Mouse (Mus musculus) cortical plate, adult 2 months (tissue): Measurements from ENCODE around the gene Insl6. TPM values are rescaled to one million over a fixed set of nuclear protein-coding genes. Genes with fewer than 3 reads are reported as not detected.
A peak's percentile ranks its signal among the peaks of the same experiment; 100 is the strongest.

Source experiments
- H3K27ac ChIP-seq: fragments of 200-500 bp; 2 replicates; pipeline ENCODE4 v1.5.1; 2012; ENCODE audit warnings: low read length, control low read depth, inconsistent platforms; ENCODE audit not compliant: insufficient read depth
- H3K4me1 ChIP-seq: fragments of 200-500 bp; 2 replicates; pipeline ENCODE4 v1.6.1; 2011; ENCODE audit warnings: low read length; ENCODE audit not compliant: control insufficient read depth, insufficient read depth
- H3K4me3 ChIP-seq: fragments of 200-500 bp; 2 replicates; pipeline ENCODE4 v1.5.1; 2011; ENCODE audit warnings: mild to moderate bottlenecking, low read length, control low read depth; ENCODE audit not compliant: insufficient read depth
- CTCF ChIP-seq: fragments of 200-500 bp; IDR thresholded peaks from 2 replicates; pipeline ENCODE4 v1.5.1; 2011; ENCODE audit warnings: mild to moderate bottlenecking, control low read depth, low read length; ENCODE audit not compliant: insufficient read depth; ENCODE audit errors: extremely low read depth
- POLR2A ChIP-seq: fragments of 200-500 bp; IDR thresholded peaks from 2 replicates; pipeline ENCODE4 v1.6.1; 2011; ENCODE audit warnings: mild to moderate bottlenecking, low read length, control low read depth; ENCODE audit not compliant: insufficient read depth; ENCODE audit errors: extremely low read depth
- polyA plus RNA-seq: library from polyadenylated mRNA; depleted of rRNA; stranded (reverse); fragments of >200 nt; gene quantifications from 2 replicates; pipeline ENCODE4 v1.2.3, GENCODE M21; 2012; rRNA removed

Gene Insl6
- polyA plus RNA-seq, result 0.53 and 0.54 TPM in 2 replicates

DNA sequence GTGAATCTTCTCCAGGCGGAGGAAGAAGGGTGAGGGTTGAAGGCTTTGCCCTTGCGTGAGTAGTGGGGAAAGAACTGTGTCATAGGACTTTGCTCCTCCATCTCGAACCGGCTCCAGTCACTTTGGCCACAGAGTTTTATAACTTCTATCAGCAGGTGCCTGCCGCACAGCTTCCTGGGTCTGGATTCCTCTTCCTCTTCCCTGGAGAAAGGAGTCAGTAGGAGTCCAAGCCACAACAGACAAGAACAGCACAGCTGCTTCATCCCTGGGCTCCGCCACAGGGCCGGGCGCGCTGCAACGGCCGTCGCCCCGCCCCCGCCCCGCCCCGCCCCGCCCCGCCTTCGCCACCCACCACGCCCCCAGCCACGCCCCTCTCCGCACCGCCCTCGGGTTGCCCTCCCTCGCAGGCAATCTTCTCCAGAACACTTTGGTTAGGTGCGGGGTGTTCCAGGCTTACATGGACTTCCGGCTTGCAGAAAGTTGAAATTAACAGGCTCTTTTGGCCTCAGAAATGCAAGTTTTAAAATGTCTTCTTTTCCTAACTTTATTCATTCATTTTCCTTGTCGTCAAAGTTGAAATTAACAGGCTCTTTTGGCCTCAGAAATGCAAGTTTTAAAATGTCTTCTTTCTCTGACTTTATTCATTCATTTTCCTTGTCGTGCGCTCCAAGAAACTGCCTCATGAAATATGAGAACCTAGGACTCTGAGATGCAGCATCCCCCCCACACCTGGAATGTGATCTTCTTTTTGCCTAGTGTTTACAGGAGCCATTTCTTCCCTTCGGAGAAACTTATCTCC lies at the start of gene Insl6:
Gene Insl6, minus strand, starts transcription at position 304 of the 799 bp plus-strand sequence.
- TF ChIP-seq CTCF, result no peak
- TF ChIP-seq POLR2A, result no peak
- Histone ChIP-seq H3K27ac (no peak within 1 kb of the TSS), H3K4me3 (peak within 1 kb of the TSS; percentile 33), H3K4me1 (no peaks in the 10 kb centered on the region)

DNA sequence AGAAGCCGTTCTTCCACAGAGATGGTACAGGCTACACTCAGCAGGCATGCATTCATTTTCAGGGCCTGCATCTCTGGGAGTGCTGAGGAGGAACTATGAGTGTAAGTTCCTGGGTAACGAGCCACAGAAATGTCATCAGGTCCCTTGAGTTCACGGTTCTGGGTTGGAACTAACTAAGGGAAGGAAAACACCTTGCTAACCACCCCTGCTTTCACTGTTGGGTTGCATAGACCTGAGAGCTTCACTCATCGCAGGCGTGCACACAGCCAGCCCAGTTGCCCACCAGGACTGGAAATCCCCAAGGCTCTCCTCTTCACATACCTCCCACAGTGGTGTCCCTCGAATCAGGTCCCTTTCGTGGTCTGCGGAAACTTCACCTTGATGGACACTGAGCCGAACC lies 49.8 kb upstream of the Insl6 start:
- Histone ChIP-seq H3K4me3 (no peak overlapping the region), H3K4me1 (no peaks in the 10 kb centered on the region; the same call in 1 of the 2 replicates), H3K27ac (no peak overlapping the region)
- TF ChIP-seq CTCF (no peak), POLR2A (no peak)

DNA sequence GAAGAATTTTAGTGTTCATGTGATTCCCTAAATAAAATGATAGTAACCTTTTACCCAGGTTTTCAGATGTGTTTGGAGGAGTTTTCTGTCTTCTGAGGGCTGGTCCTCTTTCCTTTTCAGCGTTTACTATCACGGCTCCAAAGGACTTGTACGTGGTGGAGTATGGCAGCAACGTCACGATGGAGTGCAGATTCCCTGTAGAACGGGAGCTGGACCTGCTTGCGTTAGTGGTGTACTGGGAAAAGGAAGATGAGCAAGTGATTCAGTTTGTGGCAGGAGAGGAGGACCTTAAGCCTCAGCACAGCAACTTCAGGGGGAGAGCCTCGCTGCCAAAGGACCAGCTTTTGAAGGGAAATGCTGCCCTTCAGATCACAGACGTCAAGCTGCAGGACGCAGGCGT lies 48.3 kb upstream of the Insl6 start:
- H3K4me3 ChIP-seq, result peak overlapping the region; percentile 28
- no peak overlapping the region for H3K27ac ChIP-seq
- H3K4me1 ChIP-seq, result no peaks in the 10 kb centered on the region; the same call in 1 of the 2 replicates
- TF ChIP-seq CTCF, result no peak
- TF ChIP-seq POLR2A, result no peak

DNA sequence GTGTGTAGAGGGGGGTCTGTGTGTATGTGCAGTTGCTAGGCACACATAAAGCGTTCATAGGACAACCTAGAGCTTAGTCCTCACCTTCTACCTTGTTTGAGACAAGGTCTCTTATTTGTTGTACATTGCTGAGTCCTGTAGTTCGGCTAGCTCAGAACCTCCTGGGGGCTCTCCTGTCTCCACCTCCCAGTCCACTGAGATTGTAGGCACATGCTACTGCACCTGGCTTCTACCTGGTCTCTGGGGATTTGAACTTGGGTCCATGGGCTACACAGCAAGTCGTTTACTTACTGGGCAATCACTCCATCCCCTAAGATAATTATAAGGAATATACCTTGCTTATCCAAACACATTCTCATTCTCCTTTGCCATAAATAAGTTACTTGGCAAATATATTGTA lies 47.5 kb upstream of the Insl6 start:
- H3K4me1 ChIP-seq, result no peaks in the 10 kb centered on the region; the same call in 1 of the 2 replicates
- H3K4me3 ChIP-seq, result no peak overlapping the region; the same call in 1 of the 2 replicates
- TF ChIP-seq CTCF (no peak), POLR2A (no peak)
- H3K27ac ChIP-seq, result no peak overlapping the region

DNA sequence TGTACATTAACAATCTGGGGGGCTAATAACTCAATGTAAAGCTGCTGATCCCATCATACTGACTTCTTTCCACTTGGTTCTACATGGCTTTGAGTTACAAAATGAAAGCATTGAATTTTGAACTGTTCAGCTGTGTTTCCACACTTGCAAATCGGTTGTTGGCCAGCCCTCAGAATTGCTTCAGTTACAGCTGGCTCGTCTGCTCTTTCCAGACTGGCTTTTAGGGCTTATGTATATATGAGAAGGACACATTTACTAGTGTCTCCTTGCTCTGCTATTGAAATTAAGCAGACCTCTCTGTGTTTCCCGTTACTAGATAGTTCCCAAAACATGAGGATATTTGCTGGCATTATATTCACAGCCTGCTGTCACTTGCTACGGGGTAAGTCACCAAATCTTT lies 47.0 kb upstream of the Insl6 start:
- Histone ChIP-seq H3K4me3 (peak overlapping the region; percentile 31; the same call in 1 of the 2 replicates), H3K27ac (no peak overlapping the region), H3K4me1 (no peaks in the 10 kb centered on the region; the same call in 1 of the 2 replicates)
- TF ChIP-seq CTCF (no peak), POLR2A (no peak)

DNA sequence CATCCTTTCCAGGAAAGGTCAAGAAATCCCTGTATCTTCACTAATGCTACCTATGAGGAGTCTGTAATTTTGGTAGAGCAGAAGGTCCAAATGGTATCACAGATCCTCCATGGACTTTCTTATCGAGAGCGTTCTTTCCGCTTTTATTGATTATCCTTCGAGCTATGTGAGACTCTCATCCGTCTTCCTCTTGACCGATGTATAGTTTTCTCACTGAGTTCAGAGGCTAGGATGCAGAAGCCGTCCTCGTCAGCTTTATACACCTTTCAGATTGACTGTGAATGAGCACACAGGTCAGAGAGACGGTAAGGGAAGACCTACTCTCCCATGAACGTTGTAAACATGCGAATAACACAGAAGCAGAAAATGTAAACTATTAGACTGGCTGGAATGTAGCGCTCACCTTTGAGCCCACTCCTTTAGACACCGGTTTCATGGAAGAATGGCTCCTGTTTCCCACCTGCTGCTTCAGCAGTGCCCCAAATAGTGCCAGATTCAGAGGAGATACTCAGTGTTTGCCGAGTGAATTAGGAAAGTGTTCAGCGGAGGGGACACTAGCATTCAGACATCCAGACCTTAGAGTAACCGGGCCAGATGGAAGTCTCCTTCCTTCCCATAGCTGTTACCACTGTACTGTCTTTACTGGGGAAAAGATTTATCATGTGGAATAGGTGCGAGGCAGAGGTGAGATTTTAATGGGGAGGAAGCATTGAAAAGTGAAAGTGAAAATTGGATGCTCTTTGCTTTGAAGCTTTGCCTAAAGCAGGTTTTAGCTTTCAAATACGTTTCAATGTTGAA lies 46.3 kb upstream of the Insl6 start:
- H3K4me1 ChIP-seq, result no peaks in the 10 kb centered on the region; the same call in 1 of the 2 replicates
- peak overlapping the region; percentile 31 for H3K4me3 ChIP-seq
- TF ChIP-seq CTCF (no peak), POLR2A (no peak)
- no peak overlapping the region for H3K27ac ChIP-seq

DNA sequence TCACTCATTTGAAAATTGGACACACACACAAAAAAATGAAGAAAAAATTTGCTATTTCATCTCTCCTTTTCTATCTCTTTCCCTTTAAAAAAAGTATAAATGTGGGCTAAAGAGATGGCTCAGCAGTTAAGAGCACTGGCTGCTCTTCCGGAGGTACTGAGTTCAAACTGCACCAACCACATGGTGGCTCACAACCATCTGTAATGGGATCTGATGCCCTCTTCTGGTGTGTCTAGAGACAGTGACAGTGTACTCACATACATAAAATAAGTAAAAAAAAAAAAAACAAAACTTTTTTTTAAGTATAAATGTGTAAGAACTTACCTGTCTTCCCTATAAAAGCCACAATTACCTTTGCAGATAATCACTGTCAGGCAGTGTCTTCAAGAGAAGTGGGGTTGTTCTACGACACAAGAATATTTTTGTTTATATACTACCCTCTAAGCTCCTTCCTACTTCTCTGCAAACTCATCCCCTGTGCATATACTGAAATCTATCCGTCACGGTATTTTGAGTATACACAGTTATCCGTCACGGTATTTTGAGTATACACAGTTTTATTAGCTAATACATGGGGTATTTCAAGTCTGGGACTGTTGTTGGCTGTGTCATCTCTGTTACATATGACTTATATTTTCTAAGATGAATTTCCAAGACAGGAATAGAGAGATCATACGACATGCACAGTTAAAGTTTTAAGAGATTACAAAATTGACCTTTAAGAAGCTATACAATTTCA lies 45.6 kb upstream of the Insl6 start:
- TF ChIP-seq POLR2A (no peak), CTCF (no peak)
- Histone ChIP-seq H3K4me1 (no peaks in the 10 kb centered on the region; the same call in 1 of the 2 replicates), H3K4me3 (no peak overlapping the region), H3K27ac (no peak overlapping the region)

DNA sequence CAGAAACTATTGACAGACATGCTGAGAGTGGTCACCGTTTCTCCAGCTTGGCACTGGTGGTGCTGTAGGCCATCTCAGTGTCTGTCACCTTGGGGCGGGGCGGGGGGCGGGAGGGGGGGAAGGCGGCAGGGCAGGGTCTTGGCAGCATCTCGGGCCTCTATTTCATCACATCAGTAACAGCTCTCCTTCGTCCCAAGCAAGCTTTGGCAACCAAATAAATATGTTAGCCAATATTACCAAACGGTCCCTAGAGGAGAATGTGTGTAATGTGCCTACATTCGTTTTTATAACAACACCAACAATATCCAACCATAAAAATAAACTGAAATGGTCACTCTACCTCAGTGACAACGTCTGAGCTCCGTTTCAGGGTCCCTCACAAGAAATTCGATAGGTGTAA lies 45.0 kb upstream of the Insl6 start:
- TF ChIP-seq CTCF, result no peak
- TF ChIP-seq POLR2A, result no peak
- H3K4me3 ChIP-seq, result no peak overlapping the region
- no peaks in the 10 kb centered on the region; the same call in 1 of the 2 replicates for H3K4me1 ChIP-seq
- no peak overlapping the region for H3K27ac ChIP-seq
